Mouse (Mus musculus) ES-Bruce4 (cell line): ENCODE measurements around the gene Stn1. TPM values are rescaled to one million over a fixed set of nuclear protein-coding genes. Genes with fewer than 3 reads are reported as not detected.
A peak's percentile ranks its signal among the peaks of the same experiment; 100 is the strongest.

Experiments
- H3K27ac ChIP-seq: 2 replicates; pipeline ENCODE4 v1.5.1; 2012; ENCODE audit warnings: low read length, inconsistent platforms; ENCODE audit not compliant: insufficient read depth
- H3K27me3 ChIP-seq: 2 replicates; pipeline ENCODE4 v1.6.1; 2012; ENCODE audit warnings: mild to moderate bottlenecking, low read length, inconsistent platforms; ENCODE audit not compliant: control insufficient read depth, poor library complexity, insufficient read depth, severe bottlenecking
- H3K36me3 ChIP-seq: 2 replicates; pipeline ENCODE4 v1.6.1; 2012; ENCODE audit warnings: inconsistent platforms, mild to moderate bottlenecking, low read length, moderate library complexity; ENCODE audit not compliant: control insufficient read depth, poor library complexity, insufficient read depth, severe bottlenecking
- H3K4me1 ChIP-seq: one replicate; pipeline ENCODE4 v1.8.1; 2011; ENCODE audit warnings: low read length; ENCODE audit not compliant: control insufficient read depth, insufficient read depth
- H3K4me3 ChIP-seq: 2 replicates; pipeline ENCODE4 v1.5.1; 2011; ENCODE audit warnings: low read depth, mild to moderate bottlenecking, low read length
- H3K9ac ChIP-seq: 2 replicates; pipeline ENCODE4 v1.6.1; 2012; ENCODE audit warnings: low read depth, mild to moderate bottlenecking, inconsistent platforms; ENCODE audit not compliant: poor library complexity, severe bottlenecking
- H3K9me3 ChIP-seq: replicated peaks from 2 replicates; pipeline ENCODE4 v1.6.1; 2012; ENCODE audit warnings: mild to moderate bottlenecking, low read length, inconsistent platforms; ENCODE audit not compliant: control insufficient read depth, poor library complexity, insufficient read depth, severe bottlenecking
- CTCF ChIP-seq: IDR thresholded peaks from one replicate; pipeline ENCODE4 v1.8.1; 2011; ENCODE audit warnings: low read depth, low read length
- EP300 ChIP-seq: IDR thresholded peaks from 2 replicates; pipeline ENCODE4 v1.6.1; 2011; ENCODE audit warnings: low read depth, low read length; ENCODE audit not compliant: insufficient read depth
- POLR2A ChIP-seq: IDR thresholded peaks from one replicate; pipeline ENCODE4 v1.8.1; 2011; ENCODE audit warnings: low read length; ENCODE audit not compliant: insufficient read depth
- polyA plus RNA-seq: library from polyadenylated mRNA; stranded (reverse); fragments of >200 nt; gene quantifications from 2 replicates; pipeline ENCODE4 v1.2.4, GENCODE M21; 2011; ENCODE audit warnings: low read depth; ENCODE audit not compliant: missing spikeins, insufficient read depth, insufficient read length

Stn1 gene
- polyA plus RNA-seq, 1 experiment: 41.4 TPM

- Histone ChIP-seq H3K27me3 (no peaks in the 10 kb centered on the region), H3K36me3 (no peaks in the 10 kb centered on the region), H3K9me3 (no peaks in the 10 kb centered on the region), H3K27ac (peak overlapping the region; percentile 26; the same call in 1 of the 2 replicates), H3K4me1 (no peaks in the 10 kb centered on the region), H3K4me3 (no peak overlapping the region), H3K9ac (no peak overlapping the region)
- peak; percentile 83 for TF ChIP-seq EP300
- TF ChIP-seq CTCF: no peak
These were observed 45.5 kb downstream of the Stn1 start for GRCm38 (mm10) chr19:47491853-47492252.

GRCm38 (mm10) chr19:47489233-47489632 lies 48.1 kb downstream of the Stn1 start:
- Histone ChIP-seq H3K9me3 (no peaks in the 10 kb centered on the region), H3K4me3 (no peak overlapping the region), H3K27me3 (no peaks in the 10 kb centered on the region), H3K9ac (no peak overlapping the region), H3K27ac (no peak overlapping the region), H3K36me3 (no peaks in the 10 kb centered on the region), H3K4me1 (no peaks in the 10 kb centered on the region)
- TF ChIP-seq EP300 (no peak), CTCF (peak; percentile 26)

- no peak overlapping the region for H3K4me3 ChIP-seq
- H3K36me3 ChIP-seq: no peaks in the 10 kb centered on the region
- TF ChIP-seq POLR2A (no peak), CTCF (peak; percentile 65), EP300 (no peak)
- no peak overlapping the region for H3K9ac ChIP-seq
- H3K27ac ChIP-seq: no peak overlapping the region
- no peaks in the 10 kb centered on the region for H3K27me3 ChIP-seq
- H3K9me3 ChIP-seq: no peaks in the 10 kb centered on the region
- no peaks in the 10 kb centered on the region for H3K4me1 ChIP-seq
These were observed 49.1 kb downstream of the Stn1 start for GRCm38 (mm10) chr19:47488250-47488649.

- H3K4me1 ChIP-seq: no peaks in the 10 kb centered on the region
- no peaks in the 10 kb centered on the region for H3K27me3 ChIP-seq
- no peaks in the 10 kb centered on the region for H3K36me3 ChIP-seq
- TF ChIP-seq CTCF: no peak
- no peak for TF ChIP-seq POLR2A
- TF ChIP-seq EP300: no peak
- no peak overlapping the region for H3K27ac ChIP-seq
- H3K4me3 ChIP-seq: no peak overlapping the region
- no peak overlapping the region for H3K9ac ChIP-seq
- H3K9me3 ChIP-seq: no peaks in the 10 kb centered on the region
These were observed 49.7 kb downstream of the Stn1 start for GRCm38 (mm10) chr19:47487572-47487971.

DNA sequence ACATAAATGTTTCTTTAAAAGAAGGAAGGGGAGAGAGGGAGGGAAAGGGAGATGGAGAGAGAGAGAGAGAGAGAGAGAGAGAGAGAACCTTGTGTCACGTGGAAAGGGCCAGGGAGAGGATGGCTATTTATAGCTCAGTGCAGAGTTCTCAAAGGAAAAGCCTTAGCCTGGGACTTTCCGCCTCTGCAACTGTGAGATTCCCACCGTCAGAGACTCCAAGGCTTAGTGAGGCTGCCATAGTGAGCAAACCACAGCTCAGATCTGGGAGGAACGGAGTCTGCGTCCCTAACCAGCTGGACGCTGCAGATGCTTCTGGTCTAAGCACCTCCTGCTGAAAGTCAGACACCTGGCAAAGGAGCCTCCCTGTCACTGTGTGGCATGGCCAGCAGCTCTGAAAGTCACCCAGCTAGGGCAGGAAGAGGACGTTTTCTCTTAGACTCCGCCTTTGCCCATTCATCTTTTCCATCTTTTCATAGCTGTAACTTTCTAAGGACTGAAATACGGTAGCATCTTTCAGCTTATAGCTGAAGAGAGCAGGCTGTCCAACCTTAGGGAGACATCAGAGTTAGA lies 51.2 kb downstream of the Stn1 start:
- no peaks in the 10 kb centered on the region for H3K36me3 ChIP-seq
- no peaks in the 10 kb centered on the region for H3K4me1 ChIP-seq
- H3K27ac ChIP-seq: no peak overlapping the region
- no peaks in the 10 kb centered on the region for H3K9me3 ChIP-seq
- H3K4me3 ChIP-seq: no peak overlapping the region
- H3K9ac ChIP-seq: no peak overlapping the region
- H3K27me3 ChIP-seq: no peaks in the 10 kb centered on the region
- TF ChIP-seq POLR2A (no peak), EP300 (no peak), CTCF (no peak)

DNA sequence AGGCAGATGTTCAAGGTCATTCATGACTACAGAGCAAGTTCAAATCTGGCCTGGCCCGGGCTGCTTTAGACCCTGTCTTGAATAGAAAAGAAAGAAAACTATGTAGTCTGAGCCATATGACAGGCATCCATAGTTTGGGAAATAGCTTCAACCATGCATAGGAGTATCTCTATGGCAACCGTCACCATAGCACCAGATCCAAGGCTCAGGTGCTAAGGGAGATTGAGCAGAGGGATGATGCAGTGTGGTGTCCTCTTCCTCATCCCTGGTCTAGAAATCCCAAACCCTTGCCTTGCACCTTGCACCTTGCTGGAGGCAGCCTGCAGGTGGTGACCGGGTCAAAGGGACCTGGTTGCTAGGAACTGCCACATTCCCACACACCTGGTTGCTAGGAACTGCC lies 53.2 kb downstream of the Stn1 start:
- Histone ChIP-seq H3K4me3 (no peak overlapping the region), H3K27ac (no peak overlapping the region), H3K4me1 (no peaks in the 10 kb centered on the region), H3K27me3 (no peaks in the 10 kb centered on the region), H3K9ac (no peak overlapping the region), H3K9me3 (no peaks in the 10 kb centered on the region), H3K36me3 (no peaks in the 10 kb centered on the region)
- TF ChIP-seq POLR2A (no peak), EP300 (no peak), CTCF (no peak)
